Mouse (Mus musculus) Patski (cell line): ENCODE data around the gene Pmf1. TPM values are rescaled to one million over a fixed set of nuclear protein-coding genes. Genes with fewer than 3 reads are reported as not detected.
"Not testable (repeated sequence)": the region's sequence is repeated elsewhere in the genome, so short reads cannot be mapped to it uniquely, and the experiment has no call there.

ENCODE experiments used
- ATAC-seq: fragments of 100-300 bp; one replicate; pipeline ENCODE4 v1.8.0; 2021
- CTCF ChIA-PET: fragments of 350-600 bp; sonication (Branson Sonifier 250); formaldehyde crosslinking; loops from one replicate; lab custom pipeline; 2022; ENCODE audit warnings: inconsistent platforms; lab: Charles Lee
- POLR2A ChIA-PET: fragments of 350-600 bp; sonication (Branson Sonifier 250); formaldehyde crosslinking; loops from one replicate; lab custom pipeline; 2022; ENCODE audit warnings: antibody characterized with exemption, inconsistent platforms; lab: Charles Lee
- DNase-seq: peaks from one replicate; pipeline ENCODE4 v3.0.0-alpha.2; 2011; ENCODE audit warnings: low read depth, low spot score
- H3K27me3 ChIP-seq: fragments of 371-371 bp; one replicate; pipeline ENCODE4 v1.5.1; 2021
- CTCF ChIP-seq: fragments of 100-300 bp; IDR thresholded peaks from one replicate; pipeline ENCODE4 v1.5.1; 2021
- in situ Hi-C: fragments of 300-500 bp; cut with MboI; formaldehyde crosslinking; loops from 3 replicates; pipeline ENCODE4 v1.11.1; 2018; ENCODE audit warnings: low pct_unique_long_range_greater_than_20kb, mixed read lengths
- polyA plus RNA-seq: library from polyadenylated mRNA; unstranded; gene quantifications from one replicate; pipeline ENCODE4 v1.2.3, GENCODE M21; 2021

Gene Pmf1
- polyA plus RNA-seq, 1 experiment from 2014 or later, result 80.1 TPM

- no peak for DNase-seq
- in situ Hi-C loops, result no loop called here
- TF ChIP-seq CTCF, result no peak
- no peaks in the 10 kb centered on the region for H3K27me3 ChIP-seq
- ATAC-seq, result no peak
- ChIA-PET POLR2A (interaction anchor here (0.9 to 1.9 kb wide), 2 partner anchors 10 to 25 kb away, joined by 3 to 8 read pairs; no protein-coding TSS in a partner anchor), CTCF (interaction anchor here (0.7 to 2.0 kb wide), 11 partner anchors 9 to 356 kb away, joined by 3 to 33 read pairs (median 4); no protein-coding TSS in a partner anchor)
Measured at GRCm38 (mm10) chr3:88440500-88441381, 30.6 kb upstream of the Pmf1 start.

- DNase-seq (no peak), ATAC-seq (no peak)
- in situ Hi-C loops, result no loop called here
- no peaks in the 10 kb centered on the region for H3K27me3 ChIP-seq
- TF ChIP-seq CTCF, result no peak
- CTCF ChIA-PET, result interaction anchor here (0.8 to 4.6 kb wide), 5 partner anchors 9 to 28 kb away, joined by 3 to 33 read pairs (median 4); no protein-coding TSS in a partner anchor
- POLR2A ChIA-PET, result interaction anchor here (1.0 to 1.9 kb wide), 2 partner anchors 26 to 30 kb away, joined by 3 to 8 read pairs; partner anchors contain the start of gene Pmf1
Measured at GRCm38 (mm10) chr3:88439582-88439981, 29.5 kb upstream of the Pmf1 start.

DNA sequence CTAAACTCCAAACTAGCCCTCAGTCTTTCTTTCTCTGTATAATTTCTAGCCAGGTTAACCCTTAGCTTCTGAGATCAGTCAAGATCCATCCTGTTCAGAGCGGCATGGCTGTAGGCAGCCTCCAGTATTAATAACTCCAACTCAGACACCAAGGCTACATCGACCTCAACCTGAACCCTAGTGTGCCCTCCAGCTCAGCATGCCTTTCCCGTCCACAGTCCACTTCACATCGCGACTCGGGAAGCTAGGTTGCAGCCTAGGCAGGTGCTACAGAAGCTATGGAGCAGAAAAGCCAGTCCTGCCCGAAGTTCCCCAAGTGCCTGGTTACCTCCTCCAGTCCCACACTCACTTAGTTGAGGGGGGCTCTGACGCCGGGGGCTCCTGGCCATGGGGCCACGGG is 27.3 kb upstream of the Pmf1 start:
- no peak for ATAC-seq
- in situ Hi-C loops, result no loop called here
- ChIA-PET POLR2A (interaction anchor here (1.2 to 1.3 kb wide), 2 partner anchors 28 to 41 kb away, joined by 3 read pairs; no protein-coding TSS in a partner anchor), CTCF (interaction anchor here (0.9 to 4.6 kb wide), 7 partner anchors 14 to 84 kb away, joined by 3 to 17 read pairs (median 3); no protein-coding TSS in a partner anchor)
- no peaks in the 10 kb centered on the region for H3K27me3 ChIP-seq
- TF ChIP-seq CTCF, result no peak
- DNase-seq, result no peak

GRCm38 (mm10) chr3:88436395-88437201 is 26.5 kb upstream of the Pmf1 start:
- ChIA-PET CTCF (interaction anchor here (0.9 to 4.6 kb wide), 4 partner anchors 15 to 47 kb away, joined by 3 to 17 read pairs (median 3); no protein-coding TSS in a partner anchor), POLR2A (interaction anchor here (0.5 to 1.3 kb wide), 2 partner anchors 29 to 45 kb away, joined by 3 to 4 read pairs; no protein-coding TSS in a partner anchor)
- TF ChIP-seq CTCF, result no peak
- H3K27me3 ChIP-seq, result peaks cover 4% of the 10 kb centered on the region
- in situ Hi-C loops, result no loop called here
- ATAC-seq (no peak), DNase-seq (no peak)

GRCm38 (mm10) chr3:88435515-88435914 is 25.4 kb upstream of the Pmf1 start:
- no peak for TF ChIP-seq CTCF
- ATAC-seq, result no peak
- peaks cover 11% of the 10 kb centered on the region for H3K27me3 ChIP-seq
- ChIA-PET CTCF (interaction anchor here (1.4 to 4.6 kb wide), 2 partner anchors 32 to 48 kb away, joined by 4 to 17 read pairs; no protein-coding TSS in a partner anchor), POLR2A (no interaction called here)
- DNase-seq, result no peak
- in situ Hi-C loops, result no loop called here

DNA sequence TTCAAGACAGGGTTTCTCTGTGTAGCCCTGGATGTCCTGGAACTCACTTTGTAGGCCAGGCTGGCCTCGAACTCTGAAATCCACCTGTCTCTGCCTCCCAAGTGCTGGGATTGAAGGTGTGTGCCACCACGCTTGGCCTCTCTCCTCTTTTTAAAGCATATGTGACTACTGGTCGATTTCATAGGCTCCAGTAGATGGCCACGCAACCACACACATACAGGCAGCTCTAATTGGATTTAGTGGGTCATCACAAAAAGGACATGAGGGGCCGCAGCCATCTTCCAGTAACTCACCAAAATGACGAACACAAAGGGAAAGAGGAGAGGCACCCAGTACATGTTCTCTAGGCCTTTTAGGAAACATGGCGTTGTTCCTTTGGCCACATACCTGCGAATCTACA is 18.5 kb upstream of the Pmf1 start:
- ATAC-seq, in situ Hi-C loops, DNase-seq: not testable (repeated sequence)
- ChIA-PET POLR2A (interaction anchor here (1.1 to 1.2 kb wide), 2 partner anchors 10 to 18 kb away, joined by 3 to 4 read pairs; no protein-coding TSS in a partner anchor), CTCF (interaction anchor here (1.0 to 2.8 kb wide), 6 partner anchors 17 to 55 kb away, joined by 3 to 23 read pairs (median 4); no protein-coding TSS in a partner anchor)
- peaks cover 21% of the 10 kb centered on the region for H3K27me3 ChIP-seq

DNA sequence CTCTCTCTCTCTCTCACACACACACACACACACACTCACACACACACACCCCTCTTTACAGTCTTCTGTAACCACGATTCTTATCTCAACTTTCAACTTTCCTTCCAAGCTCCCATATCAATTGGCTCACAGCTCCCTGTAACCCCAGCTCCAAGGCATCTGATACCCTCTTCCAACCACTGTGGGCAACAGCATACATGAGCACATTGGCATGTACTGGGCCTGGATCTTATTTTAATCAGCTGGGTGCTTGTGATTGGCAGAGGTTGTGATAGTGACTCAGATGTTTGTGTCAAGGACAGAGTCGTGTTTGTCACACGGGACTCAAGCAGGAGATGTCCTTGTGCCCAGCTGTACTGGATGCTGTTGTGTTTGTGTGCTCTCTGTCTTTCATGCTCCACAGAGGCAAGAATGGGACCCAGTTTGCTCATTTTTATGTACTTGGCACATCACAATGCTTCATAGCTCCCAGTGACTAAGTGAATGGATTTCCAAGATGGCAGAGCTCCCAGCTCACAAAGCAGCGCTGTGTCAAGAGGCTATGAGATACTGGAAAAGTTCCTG is 17.3 kb upstream of the Pmf1 start:
- ATAC-seq (no peak), DNase-seq (no peak)
- CTCF ChIA-PET, result interaction anchor here (0.7 to 2.8 kb wide), 12 partner anchors 12 to 56 kb away, joined by 3 to 23 read pairs (median 4); no protein-coding TSS in a partner anchor
- H3K27me3 ChIP-seq, result peaks cover 21% of the 10 kb centered on the region
- in situ Hi-C loops, result no loop called here
- no peak for TF ChIP-seq CTCF
- POLR2A ChIA-PET, result interaction anchor here (0.6 to 1.2 kb wide), 3 partner anchors 11 to 223 kb away, joined by 3 to 5 read pairs (median 4); no protein-coding TSS in a partner anchor

- POLR2A ChIA-PET, result interaction anchor here (1.6 kb wide), 1 partner anchor 15 kb away, joined by 5 read pairs; the partner anchor contains the start of gene Pmf1
- in situ Hi-C loops, result no loop called here
Measured at GRCm38 (mm10) chr3:88425708-88426420, 15.7 kb upstream of the Pmf1 start.

GRCm38 (mm10) chr3:88425330-88425689 is 15.2 kb upstream of the Pmf1 start:
- no peak for ATAC-seq
- POLR2A ChIA-PET, result interaction anchor here (1.2 to 1.6 kb wide), 2 partner anchors 15 to 18 kb away, joined by 4 to 5 read pairs; partner anchors contain the start of gene Pmf1
- peaks cover 10% of the 10 kb centered on the region for H3K27me3 ChIP-seq
- in situ Hi-C loops, result no loop called here
- TF ChIP-seq CTCF, result no peak
- CTCF ChIA-PET, result interaction anchor here (0.6 to 4.8 kb wide), 5 partner anchors 13 to 58 kb away, joined by 3 to 35 read pairs (median 5); no protein-coding TSS in a partner anchor
- no peak for DNase-seq

More at GRCm38 (mm10) chr3:88425708-88426420, 15.7 kb upstream of the Pmf1 start:
- DNase-seq (no peak), ATAC-seq (no peak)
- no peak for TF ChIP-seq CTCF
- peaks cover 13% of the 10 kb centered on the region for H3K27me3 ChIP-seq
- CTCF ChIA-PET, result interaction anchor here (0.6 to 4.8 kb wide), 5 partner anchors 10 to 41 kb away, joined by 3 to 35 read pairs (median 5); no protein-coding TSS in a partner anchor
